Mouse (Mus musculus) CH12.LX (cell line): ENCODE measurements at regions not wholly inside any gene's neighbourhood (a gene's known extent, or its start where the extent isn't known, plus 50 kb on each side); places are given as distances from the start of the nearest gene placed in this dataset.

ENCODE experiments used
- DNase-seq: peaks from one replicate; pipeline ENCODE4 v3.0.0-alpha.2; 2013; ENCODE audit errors: extremely low read depth
- H3K27ac ChIP-seq: 2 replicates; pipeline ENCODE4 v1.5.1; 2012; ENCODE audit warnings: low read depth, mild to moderate bottlenecking, control low read depth, moderate library complexity; ENCODE audit not compliant: insufficient read depth
- H3K27me3 ChIP-seq: replicated peaks from 2 replicates; pipeline ENCODE3; 2012; ENCODE audit warnings: inconsistent platforms
- H3K36me3 ChIP-seq, 2 experiments: replicated peaks in 1 of 2; 2 replicates each; pipeline versions ENCODE3 to v1.6.1; 2012; ENCODE audit warnings: inconsistent platforms in 1 of 2, low read length in 1 of 2, mild to moderate bottlenecking in 1 of 2, mixed read lengths in 1 of 2, moderate library complexity in 1 of 2; ENCODE audit not compliant: control insufficient read depth in 1 of 2, insufficient read depth in 1 of 2
- H3K4me1 ChIP-seq, 2 experiments: 2 replicates each; pipeline ENCODE4 v1.6.1; 2012; ENCODE audit warnings: inconsistent platforms in 1 of 2, moderate library complexity in 1 of 2; ENCODE audit not compliant: insufficient read depth in 2 of 2, control insufficient read depth in 1 of 2
- H3K4me2 ChIP-seq: 2 replicates; pipeline ENCODE4 v1.6.1; 2012; ENCODE audit warnings: low read depth, mild to moderate bottlenecking, control low read depth; ENCODE audit not compliant: poor library complexity, insufficient read depth, severe bottlenecking
- H3K4me3 ChIP-seq, 3 experiments: fragments of 150-350 bp in 1 of 3; sonication (generic) in 1 of 3; replicated peaks in 1 of 3; 2 replicates each; pipeline versions ENCODE3 to v1.5.1; 2011 to 2012; ENCODE audit warnings: low read depth in 2 of 3, low read length in 2 of 3, mild to moderate bottlenecking in 2 of 3, moderate library complexity in 2 of 3, control low read depth in 1 of 3, improper control_type of control experiment in 1 of 3, inconsistent platforms in 1 of 3, mixed read lengths in 1 of 3; ENCODE audit not compliant: poor library complexity in 1 of 3
- H3K79me2 ChIP-seq: replicated peaks from 2 replicates; pipeline ENCODE4 v1.6.1; 2012; ENCODE audit warnings: mild to moderate bottlenecking, moderate library complexity; ENCODE audit not compliant: control insufficient read depth, poor library complexity, insufficient read depth, severe bottlenecking; ENCODE audit errors: extremely low read depth
- H3K9ac ChIP-seq: 2 replicates; pipeline ENCODE4 v1.6.1; 2012; ENCODE audit warnings: low read depth, mild to moderate bottlenecking, control low read depth, moderate library complexity; ENCODE audit not compliant: insufficient read depth
- H3K9me3 ChIP-seq: replicated peaks from 2 replicates; pipeline ENCODE3; 2012; ENCODE audit warnings: low read length, inconsistent platforms, mixed read lengths
- CHD1 ChIP-seq: IDR thresholded peaks from 2 replicates; pipeline ENCODE4 v1.6.1; 2012; ENCODE audit warnings: low read depth, low read length, improper control_type of control experiment, inconsistent platforms
- CHD2 ChIP-seq: IDR thresholded peaks from 2 replicates; pipeline ENCODE4 v1.6.1; 2011; ENCODE audit warnings: low read length, improper control_type of control experiment
- EP300 ChIP-seq: IDR thresholded peaks from 2 replicates; pipeline ENCODE4 v1.6.1; 2011; ENCODE audit warnings: low read length, improper control_type of control experiment
- ETS1 ChIP-seq: conservative IDR thresholded peaks from 2 replicates; pipeline ENCODE4 v1.6.1; 2012; ENCODE audit warnings: low read depth, mild to moderate bottlenecking, inconsistent platforms, low read length, improper control_type of control experiment, moderate library complexity
- GABPA ChIP-seq: IDR thresholded peaks from 2 replicates; pipeline ENCODE4 v1.6.1; 2012; ENCODE audit warnings: low read depth, low read length, improper control_type of control experiment, inconsistent platforms; ENCODE audit not compliant: insufficient replicate concordance
- HCFC1 ChIP-seq: IDR thresholded peaks from 2 replicates; pipeline ENCODE4 v1.6.1; 2012; ENCODE audit warnings: low read depth, mild to moderate bottlenecking, inconsistent platforms, low read length, improper control_type of control experiment
- IRF4 ChIP-seq: IDR thresholded peaks from 2 replicates; pipeline ENCODE4 v1.6.1; 2014; ENCODE audit warnings: low read depth, mild to moderate bottlenecking, inconsistent platforms, low read length, improper control_type of control experiment
- JUND ChIP-seq: conservative IDR thresholded peaks from 2 replicates; pipeline ENCODE4 v1.6.1; 2011; ENCODE audit warnings: low read depth, low read length, improper control_type of control experiment
- KAT2A ChIP-seq: IDR thresholded peaks from 2 replicates; pipeline ENCODE4 v1.6.1; 2012; ENCODE audit warnings: low read length, improper control_type of control experiment, inconsistent platforms; ENCODE audit not compliant: insufficient replicate concordance
- MAFK ChIP-seq: IDR thresholded peaks from 2 replicates; pipeline ENCODE4 v1.6.1; 2011; ENCODE audit warnings: low read length, improper control_type of control experiment; ENCODE audit not compliant: insufficient replicate concordance
- MAX ChIP-seq: IDR thresholded peaks from 2 replicates; pipeline ENCODE4 v1.6.1; 2011; ENCODE audit warnings: low read length, improper control_type of control experiment
- MEF2A ChIP-seq: IDR thresholded peaks from 2 replicates; pipeline ENCODE4 v1.6.1; 2014; ENCODE audit warnings: low read depth, mild to moderate bottlenecking, inconsistent platforms, low read length, improper control_type of control experiment, borderline replicate concordance
- MXI1 ChIP-seq: IDR thresholded peaks from 2 replicates; pipeline ENCODE4 v1.6.1; 2011; ENCODE audit warnings: mild to moderate bottlenecking, low read depth, low read length, improper control_type of control experiment
- MYC ChIP-seq: IDR thresholded peaks from 2 replicates; pipeline ENCODE4 v1.6.1; 2011; ENCODE audit warnings: low read depth, mild to moderate bottlenecking, improper control_type of control experiment, low read length
- NRF1 ChIP-seq: IDR thresholded peaks from 2 replicates; pipeline ENCODE4 v1.6.1; 2014; ENCODE audit warnings: low read depth, mild to moderate bottlenecking, inconsistent platforms, low read length, improper control_type of control experiment, moderate library complexity
- SMC3 ChIP-seq: IDR thresholded peaks from 2 replicates; pipeline ENCODE4 v1.6.1; 2011; ENCODE audit warnings: low read depth, low read length, improper control_type of control experiment
- TBP ChIP-seq: conservative IDR thresholded peaks from 2 replicates; pipeline ENCODE4 v1.6.1; 2011; ENCODE audit warnings: low read depth, low read length, improper control_type of control experiment
- TCF12 ChIP-seq: IDR thresholded peaks from 2 replicates; pipeline ENCODE4 v1.6.1; 2014; ENCODE audit warnings: low read depth, mild to moderate bottlenecking, inconsistent platforms, low read length, improper control_type of control experiment
- UBTF ChIP-seq: IDR thresholded peaks from 2 replicates; pipeline ENCODE4 v1.6.1; 2012; ENCODE audit warnings: low read depth, mild to moderate bottlenecking, inconsistent platforms, low read length, improper control_type of control experiment, moderate library complexity
- USF1 ChIP-seq: IDR thresholded peaks from 2 replicates; pipeline ENCODE4 v1.6.1; 2014; ENCODE audit warnings: low read depth, mild to moderate bottlenecking, inconsistent platforms, low read length, improper control_type of control experiment
- USF2 ChIP-seq: conservative IDR thresholded peaks from 2 replicates; pipeline ENCODE4 v1.6.1; 2011; ENCODE audit warnings: low read depth, low read length, improper control_type of control experiment
- ZC3H11A ChIP-seq: IDR thresholded peaks from 2 replicates; pipeline ENCODE4 v1.6.1; 2012; ENCODE audit warnings: low read depth, mild to moderate bottlenecking, inconsistent platforms, low read length, improper control_type of control experiment
- ZKSCAN1 ChIP-seq: IDR thresholded peaks from 2 replicates; pipeline ENCODE4 v1.6.1; 2012; ENCODE audit warnings: low read depth, inconsistent platforms, low read length, improper control_type of control experiment, borderline replicate concordance
- ZNF384 ChIP-seq: IDR thresholded peaks from 2 replicates; pipeline ENCODE4 v1.6.1; 2012; ENCODE audit warnings: low read depth, low read length, improper control_type of control experiment, inconsistent platforms
- dilution Hi-C: fragments of 300-500 bp; cut with MboI; formaldehyde crosslinking; loops from 2 replicates; pipeline ENCODE4 v1.14.3; 2020; ENCODE audit warnings: low sequenced_read_pairs; ENCODE audit not compliant: extremely low pct_unique_long_range_greater_than_20kb, extremely low pct_ligation_motif_present
- in situ Hi-C: fragments of 300-500 bp; cut with MboI; formaldehyde crosslinking; loops from 3 replicates; pipeline ENCODE4 v1.14.3; 2019; ENCODE audit warnings: low sequenced_read_pairs, low pct_ligation_motif_present, low pct_unique_long_range_greater_than_20kb, mixed read lengths

DNA sequence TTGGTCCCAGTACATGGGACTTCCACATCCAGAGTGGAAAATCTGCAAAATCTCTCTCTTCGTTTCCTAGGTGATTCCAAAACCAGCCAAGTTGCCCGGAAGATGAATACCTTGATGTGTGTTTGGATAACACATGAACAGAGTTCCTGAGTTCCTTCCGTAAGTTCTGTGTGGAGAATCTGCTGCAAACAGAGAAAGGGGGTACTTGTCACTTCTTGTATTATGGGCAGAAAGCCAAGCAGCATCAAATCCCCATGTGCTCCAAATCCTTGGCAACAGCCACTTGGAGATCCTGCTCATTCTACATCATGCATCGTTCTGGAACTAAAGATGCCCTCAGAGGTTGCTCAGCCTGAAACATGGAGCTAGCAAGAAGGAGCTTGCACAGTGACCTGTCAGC, 111.1 kb upstream of the Irx5 start:
- no peak for DNase-seq
- H3K36me3 ChIP-seq = no peaks in the 10 kb centered on the region
- no peak for TF ChIP-seq MEF2A
- TF ChIP-seq ETS1 = no peak
- no peak for TF ChIP-seq GABPA
- TF ChIP-seq JUND = no peak
- TF ChIP-seq CHD2 = no peak
- TF ChIP-seq USF2 = no peak
- no peak for TF ChIP-seq UBTF
- no peak for TF ChIP-seq HCFC1
- TF ChIP-seq USF1 = no peak
- no peak for TF ChIP-seq IRF4
- no peak for TF ChIP-seq TBP
- TF ChIP-seq KAT2A = no peak
- TF ChIP-seq NRF1 = no peak
- TF ChIP-seq SMC3 = no peak
- TF ChIP-seq CHD1 = no peak
- no peak for TF ChIP-seq MYC
- H3K27ac ChIP-seq = no peak overlapping the region
- H3K79me2 ChIP-seq = no peaks in the 10 kb centered on the region
- no peak overlapping the region for H3K4me2 ChIP-seq
- H3K4me1 ChIP-seq = no peaks in the 10 kb centered on the region
- H3K9me3 ChIP-seq = peaks cover 90% of the 10 kb centered on the region
- dilution Hi-C loops (no loop called here), in situ Hi-C loops (no loop called here)
- H3K4me3 ChIP-seq = no peak overlapping the region
- no peak overlapping the region for H3K9ac ChIP-seq
- no peaks in the 10 kb centered on the region for H3K27me3 ChIP-seq

- in situ Hi-C loops = no loop called here
- no peak for DNase-seq
- Histone ChIP-seq H3K36me3 (no peaks in the 10 kb centered on the region), H3K9me3 (peaks cover 89% of the 10 kb centered on the region), H3K79me2 (no peaks in the 10 kb centered on the region)
- TF ChIP-seq MAX (no peak), SMC3 (no peak), KAT2A (no peak), TCF12 (no peak), ZKSCAN1 (no peak), MAFK (no peak), MEF2A (no peak), ZC3H11A (no peak), MYC (no peak), EP300 (no peak), ZNF384 (no peak), MXI1 (no peak), CHD2 (no peak)
- TF ChIP-seq, all 38 proteins: peak for 0
- no peak overlapping the region for H3K27ac ChIP-seq
- no peak overlapping the region for H3K4me2 ChIP-seq
- no peaks in the 10 kb centered on the region for H3K4me1 ChIP-seq
- dilution Hi-C loops = no loop called here
- H3K4me3 ChIP-seq = no peak overlapping the region
- no peak overlapping the region for H3K9ac ChIP-seq
- no peaks in the 10 kb centered on the region for H3K27me3 ChIP-seq
These were observed 116.6 kb upstream of the Irx5 start for GRCm38 (mm10) chr8:92240686-92241275.
